Mouse (Mus musculus): ENCODE data around the gene Olfr893.
"Not testable (repeated sequence)": the region's sequence is repeated elsewhere in the genome, so short reads cannot be mapped to it uniquely, and the experiment has no call there.

Gene Olfr893

GRCm38 (mm10) chr9:38208065-38208464 lies at the start of gene Olfr893:
Gene Olfr893, plus strand, starts transcription at chr9:38208365.
- DNase-seq, result no peak

- DNase-seq, result not testable (repeated sequence)
These were observed 39.8 kb upstream of the Olfr893 start for GRCm38 (mm10) chr9:38168341-38168740.

- DNase-seq, result no peak
These were observed 27.4 kb upstream of the Olfr893 start, which contains the start of gene Olfr891 for GRCm38 (mm10) chr9:38180721-38181120. Gene Olfr891, minus strand, starts transcription at chr9:38180821.

GRCm38 (mm10) chr9:38217755-38218154 lies 9.6 kb downstream of the Olfr893 start, which contains the start of gene Olfr894:
Gene Olfr894, plus strand, starts transcription at chr9:38218055.
- DNase-seq, result no peak

- no peak for DNase-seq
These were observed 44.3 kb downstream of the Olfr893 start, which contains the start of gene Olfr143 for GRCm38 (mm10) chr9:38252474-38252873. Gene Olfr143, plus strand, starts transcription at chr9:38252774.
